Mouse (Mus musculus) lung, embryonic 14.5 days (tissue): ENCODE measurements around the gene 0610040J01Rik. TPM values are rescaled to one million over a fixed set of nuclear protein-coding genes. Genes with fewer than 3 reads are reported as not detected.

Source experiments
- ATAC-seq: fragments of 200-750 bp; cut with Nextera tagmentation; 2 replicates; pipeline ENCODE4 v1.8.0; 2017; ENCODE audit warnings: mild to moderate bottlenecking, moderate TSS enrichment, moderate library complexity; ENCODE audit not compliant: insufficient read depth
- DNase-seq: peaks from one replicate; pipeline ENCODE4 v3.0.0-alpha.2; 2015
- H3K27ac ChIP-seq: fragments of 300-500 bp; sonication (generic); 2 replicates; pipeline ENCODE4 v1.5.1; 2014; ENCODE audit warnings: low read depth, mild to moderate bottlenecking, moderate library complexity
- H3K27me3 ChIP-seq: fragments of 300-500 bp; sonication (generic); 2 replicates; pipeline ENCODE4 v1.6.1; 2014; ENCODE audit warnings: low read length, control low read depth; ENCODE audit not compliant: insufficient read depth
- H3K36me3 ChIP-seq: fragments of 300-500 bp; sonication (generic); 2 replicates; pipeline ENCODE4 v1.6.1; 2014; ENCODE audit warnings: control low read depth; ENCODE audit not compliant: insufficient read depth
- H3K4me1 ChIP-seq: fragments of 300-500 bp; sonication (generic); 2 replicates; pipeline ENCODE4 v1.6.1; 2014; ENCODE audit warnings: antibody characterized with exemption, control low read depth; ENCODE audit not compliant: insufficient read depth
- H3K4me2 ChIP-seq: fragments of 300-500 bp; sonication (generic); 2 replicates; pipeline ENCODE4 v1.6.1; 2014; ENCODE audit warnings: mild to moderate bottlenecking
- H3K4me3 ChIP-seq: fragments of 300-500 bp; sonication (generic); 2 replicates; pipeline ENCODE4 v1.5.1; 2014; ENCODE audit warnings: low read depth, low read length
- H3K9ac ChIP-seq: fragments of 300-500 bp; sonication (generic); 2 replicates; pipeline ENCODE4 v1.6.1; 2014
- H3K9me3 ChIP-seq: fragments of 300-500 bp; sonication (generic); 2 replicates; pipeline ENCODE4 v1.6.1; 2016; ENCODE audit warnings: low read depth, low read length, control low read depth
- CTCF ChIP-seq: IDR thresholded peaks from 2 replicates; pipeline ENCODE4 v1.5.1; 2016; ENCODE audit warnings: antibody characterized with exemption, low read depth
- WGBS: fragments of 180-500 bp; shearing (Covaris S2); extraction: QIAGEN DNeasy Blood & Tissue Kit; methylation state at CpG from one replicate; pipeline ENCODE4 v1.1.7; 2014; 5-methylcytosine and 5-hydroxymethylcytosine counted together
- polyA plus RNA-seq: library from polyadenylated mRNA; unstranded; fragments of >200 nt; fragmentation: Nextera tagmentation; extraction: Ambion mirVana; gene quantifications from 2 replicates; pipeline ENCODE4 v1.2.1, GENCODE M21; 2014

The 0610040J01Rik gene
- polyA plus RNA-seq, 1 experiment from 2014 or later, result 16.7 TPM

DNA sequence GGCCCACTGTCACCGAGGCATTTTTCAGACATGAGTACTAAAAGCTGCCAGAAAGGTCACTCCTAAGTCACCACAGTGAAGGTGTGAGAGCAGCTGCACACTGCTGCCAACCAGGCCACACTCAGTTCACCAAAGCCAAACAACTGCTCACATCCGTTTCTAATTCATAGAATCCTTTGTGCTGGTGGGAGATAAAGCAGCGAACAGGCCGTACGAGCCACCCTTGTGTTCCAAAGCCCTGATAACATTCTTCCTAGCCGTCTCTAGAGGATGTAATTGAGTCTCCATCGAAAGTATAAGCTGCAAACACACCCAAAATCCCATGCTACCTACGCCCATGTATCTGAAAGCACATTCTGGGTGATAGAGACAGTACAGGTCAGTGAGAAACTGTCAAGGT, 9.7 kb downstream of the 0610040J01Rik start:
- Histone ChIP-seq H3K27ac (peak overlapping the region; percentile 67), H3K27me3 (no peaks in the 10 kb centered on the region), H3K36me3 (no peaks in the 10 kb centered on the region), H3K9ac (no peak overlapping the region), H3K4me3 (no peak overlapping the region), H3K4me1 (0 out of 2 replicates have a peak, but pooled peaks cover 4% of the 10 kb centered on the region), H3K4me2 (no peak overlapping the region), H3K9me3 (no peaks in the 10 kb centered on the region)
- DNase-seq (peak; percentile 33), ATAC-seq (peak; percentile 10; the same call in 1 of the 2 replicates)
- 26% methylated on average over 8 of the region's 8 CpGs for WGBS
- TF ChIP-seq CTCF, result no peak

DNA sequence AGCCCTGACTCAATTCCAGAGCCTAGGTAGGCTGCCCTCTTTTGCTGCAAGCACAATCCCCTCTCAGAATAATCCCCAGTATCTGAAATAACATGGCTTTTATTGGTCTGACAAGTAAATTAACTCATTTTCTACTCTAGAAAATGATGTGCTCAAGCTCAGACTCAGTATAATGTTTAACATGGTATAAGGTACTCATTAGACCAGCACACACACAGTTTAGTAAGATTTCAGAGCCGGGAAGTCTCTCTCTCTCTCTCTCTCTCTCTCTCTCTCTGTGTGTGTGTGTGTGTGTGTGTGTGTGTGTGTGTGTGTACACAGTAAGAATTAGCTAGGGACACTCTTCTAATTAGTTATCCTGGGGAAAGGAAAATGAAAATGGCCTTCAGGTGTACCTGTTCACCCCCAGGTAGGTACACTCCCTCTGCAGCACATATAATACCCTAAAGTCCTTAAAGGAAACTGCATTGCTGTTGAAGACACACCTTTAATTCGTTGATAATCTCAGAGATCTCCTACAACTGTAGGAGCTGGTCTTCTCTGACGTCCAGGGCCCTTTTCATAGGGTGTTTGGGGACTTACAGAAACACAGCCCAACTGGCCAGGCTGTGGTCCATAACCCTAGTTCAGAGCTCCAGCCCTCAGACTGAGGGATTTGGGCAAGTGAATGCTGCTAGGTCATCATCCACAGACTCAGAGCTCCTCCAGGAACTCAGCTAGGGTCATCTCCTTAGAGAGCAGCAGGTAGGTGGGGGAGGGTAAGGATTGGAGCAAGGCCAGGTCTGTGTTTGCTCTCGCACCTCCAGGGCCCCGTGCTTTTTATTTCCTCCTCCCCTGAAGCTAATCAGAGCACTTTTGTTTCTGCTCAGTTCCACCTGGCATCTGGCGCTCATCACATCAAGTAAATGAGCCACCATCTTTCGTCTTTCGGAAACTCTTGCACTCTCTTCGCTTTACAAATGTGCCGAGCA, 11.5 kb downstream of the 0610040J01Rik start:
- DNase-seq (peak; percentile 60), ATAC-seq (no peak)
- H3K36me3 ChIP-seq, result no peaks in the 10 kb centered on the region
- no peak overlapping the region for H3K9ac ChIP-seq
- no peak overlapping the region; the same call in 1 of the 2 replicates for H3K4me2 ChIP-seq
- H3K4me1 ChIP-seq, result peaks cover 12% of the 10 kb centered on the region; the same call in 1 of the 2 replicates
- no peaks in the 10 kb centered on the region for H3K9me3 ChIP-seq
- TF ChIP-seq CTCF, result no peak
- no peaks in the 10 kb centered on the region for H3K27me3 ChIP-seq
- no peak overlapping the region for H3K4me3 ChIP-seq
- H3K27ac ChIP-seq, result peak overlapping the region; percentile 18; the same call in 1 of the 2 replicates
- WGBS, result 54% methylated on average over 10 of the region's 10 CpGs

DNA sequence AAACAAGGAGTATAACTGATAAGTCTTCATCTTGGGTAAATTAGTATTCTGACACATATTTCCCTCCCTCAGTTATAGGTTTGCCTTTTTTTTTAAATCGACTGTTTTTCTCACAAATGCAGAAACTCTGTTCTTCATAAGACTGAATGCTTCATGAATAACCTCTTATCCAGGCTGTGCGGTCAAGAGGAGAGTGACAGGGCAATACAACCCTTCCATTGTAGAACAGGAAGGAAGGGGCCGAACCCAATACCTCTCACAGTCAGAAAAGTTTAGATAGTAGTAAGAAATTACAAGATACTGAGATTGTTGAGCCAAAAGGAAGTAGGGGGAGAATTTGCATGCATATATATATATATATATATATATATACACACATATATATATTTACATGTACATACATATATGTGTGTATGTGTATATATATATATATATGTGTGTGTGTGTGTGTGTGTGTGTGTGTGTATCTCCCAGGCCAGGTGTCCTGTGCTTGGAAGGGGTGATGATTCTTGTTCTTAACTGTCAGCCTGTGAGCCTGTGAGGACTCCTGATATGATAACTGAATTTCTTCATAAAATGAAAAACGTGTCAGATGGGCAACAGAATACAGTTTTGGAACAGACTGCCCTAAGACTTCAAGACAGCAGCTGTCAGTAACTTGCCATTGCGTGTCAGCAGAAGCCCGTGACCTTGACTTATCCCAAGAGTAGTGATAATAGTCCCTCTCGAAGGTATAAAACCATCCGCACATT, 12.6 kb downstream of the 0610040J01Rik start:
- H3K4me1 ChIP-seq, result peaks cover 15% of the 10 kb centered on the region; the same call in 1 of the 2 replicates
- H3K27ac ChIP-seq, result peak overlapping the region; percentile 30; the same call in 1 of the 2 replicates
- H3K9me3 ChIP-seq, result no peaks in the 10 kb centered on the region
- no peak overlapping the region for H3K9ac ChIP-seq
- H3K4me2 ChIP-seq, result no peak overlapping the region
- no peaks in the 10 kb centered on the region for H3K27me3 ChIP-seq
- no peak for ATAC-seq
- no peaks in the 10 kb centered on the region for H3K36me3 ChIP-seq
- no peak for DNase-seq
- TF ChIP-seq CTCF, result no peak
- H3K4me3 ChIP-seq, result no peak overlapping the region
- WGBS, result 67% methylated on average over 8 of the region's 8 CpGs

DNA sequence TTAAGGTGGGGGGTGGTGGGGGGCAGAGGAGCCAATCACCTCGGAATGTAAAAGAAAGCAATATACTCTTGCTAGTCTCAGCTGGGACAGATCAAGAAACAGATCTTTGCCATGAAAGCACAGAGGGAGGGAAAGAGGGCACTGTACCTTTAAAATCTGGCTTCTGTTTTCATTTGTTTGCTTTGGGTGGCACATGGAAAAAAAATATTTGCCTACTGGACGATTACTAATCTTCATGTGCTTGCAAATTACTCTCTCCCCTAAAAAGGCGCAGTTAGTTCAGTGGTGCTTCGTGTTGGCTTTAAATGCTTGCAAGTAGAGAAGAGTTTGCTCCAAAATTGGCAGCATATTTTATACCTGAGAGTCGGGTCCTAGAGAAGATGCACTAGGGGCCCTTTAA, 13.7 kb downstream of the 0610040J01Rik start:
- DNase-seq (peak; percentile 3), ATAC-seq (no peak)
- Histone ChIP-seq H3K36me3 (no peaks in the 10 kb centered on the region), H3K9ac (no peak overlapping the region), H3K9me3 (no peaks in the 10 kb centered on the region), H3K4me3 (no peak overlapping the region), H3K27me3 (no peaks in the 10 kb centered on the region), H3K4me1 (peaks cover 15% of the 10 kb centered on the region; the same call in 1 of the 2 replicates), H3K27ac (peak overlapping the region; percentile 55), H3K4me2 (0 out of 2 replicates have a peak overlapping the region, but pooled peaks have one; percentile 20)
- WGBS, result 52% methylated on average over 5 of the region's 5 CpGs
- TF ChIP-seq CTCF, result no peak

DNA sequence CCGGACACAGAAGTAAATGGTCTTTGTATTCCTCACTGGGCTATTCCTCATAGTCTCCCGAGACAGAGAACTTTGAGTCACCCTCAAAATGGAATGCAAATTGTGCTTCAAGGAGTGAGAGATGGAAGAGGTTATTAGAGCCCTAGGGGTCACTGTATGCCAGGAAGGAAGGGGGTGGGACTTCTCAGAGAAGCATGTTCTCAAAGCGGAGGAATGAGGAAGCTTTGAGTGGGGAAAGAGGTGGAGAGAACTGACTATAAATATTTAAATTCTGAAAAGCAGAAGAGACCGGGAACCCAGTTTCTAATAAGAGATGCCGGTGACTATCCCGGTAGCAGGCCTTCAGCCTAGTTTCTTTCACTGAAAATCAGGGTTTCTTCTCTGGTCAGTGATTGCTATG, 14.8 kb downstream of the 0610040J01Rik start:
- no peaks in the 10 kb centered on the region for H3K36me3 ChIP-seq
- WGBS, result 38% methylated on average over 6 of the region's 6 CpGs
- DNase-seq (peak; percentile 46), ATAC-seq (peak; percentile 61; the same call in 1 of the 2 replicates)
- no peaks in the 10 kb centered on the region for H3K9me3 ChIP-seq
- H3K27ac ChIP-seq, result peak overlapping the region; percentile 55
- no peak for TF ChIP-seq CTCF
- no peak overlapping the region for H3K4me3 ChIP-seq
- H3K4me2 ChIP-seq, result peak overlapping the region; percentile 35; the same call in 1 of the 2 replicates
- H3K9ac ChIP-seq, result no peak overlapping the region
- peaks cover 15% of the 10 kb centered on the region; the same call in 1 of the 2 replicates for H3K4me1 ChIP-seq
- no peaks in the 10 kb centered on the region for H3K27me3 ChIP-seq

DNA sequence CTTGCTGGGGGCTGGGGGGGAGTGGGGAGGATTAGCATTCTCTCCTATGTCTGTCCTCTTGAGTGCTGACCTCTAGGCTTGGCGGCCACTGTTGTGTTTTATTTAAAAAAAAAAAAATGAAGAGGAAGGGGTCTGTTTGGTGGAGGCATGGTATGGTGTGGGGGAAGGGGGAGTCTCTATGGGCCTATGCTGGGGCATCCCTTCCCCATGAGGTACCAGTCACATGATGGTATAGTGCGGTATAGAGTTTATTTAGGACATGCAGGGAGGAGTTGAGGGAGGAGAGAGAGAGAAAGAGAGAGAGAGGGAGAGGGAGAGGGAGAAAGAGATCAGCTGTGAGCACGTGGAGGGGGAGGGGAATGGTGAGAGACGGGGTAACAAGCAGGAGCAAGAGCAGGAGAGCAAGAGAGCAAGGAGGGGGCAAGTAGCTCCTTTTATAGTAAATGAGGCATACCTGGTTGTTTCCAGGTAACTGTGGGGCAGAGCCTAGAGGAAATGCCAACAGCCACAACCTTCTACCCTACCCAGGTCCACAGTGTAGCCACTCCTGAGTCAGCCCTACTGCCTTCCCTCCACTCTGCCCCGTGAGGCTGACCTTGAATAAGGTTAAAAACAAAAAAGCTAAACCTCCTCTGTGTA, 15.4 kb downstream of the 0610040J01Rik start:
- ATAC-seq (peak; percentile 50; the same call in 1 of the 2 replicates), DNase-seq (no peak)
- Histone ChIP-seq H3K4me2 (peak overlapping the region; percentile 35; the same call in 1 of the 2 replicates), H3K9me3 (no peaks in the 10 kb centered on the region), H3K27me3 (no peaks in the 10 kb centered on the region), H3K27ac (peak overlapping the region; percentile 55), H3K36me3 (no peaks in the 10 kb centered on the region), H3K4me1 (peaks cover 15% of the 10 kb centered on the region; the same call in 1 of the 2 replicates), H3K4me3 (no peak overlapping the region), H3K9ac (no peak overlapping the region)
- TF ChIP-seq CTCF, result no peak
- 31% methylated on average over 5 of the region's 5 CpGs for WGBS
